Mouse (Mus musculus): ENCODE results near the gene Thtpa. TPM values are rescaled to one million over a fixed set of nuclear protein-coding genes. Genes with fewer than 3 reads are reported as not detected.
A peak's percentile ranks its signal among the peaks of the same experiment; 100 is the strongest.

The Thtpa gene
- polyA plus RNA-seq, 1 experiment from 2014 or later, result 20.7 TPM

- Histone ChIP-seq H3K9ac (ENCODE audit: low read depth, low read length) (no peak overlapping the region), H3K4me1 (ENCODE audit: control insufficient read depth, insufficient read depth, low read length) (peaks cover 10% of the 10 kb centered on the region; the same call in 1 of the 2 replicates), H3K27ac (ENCODE audit: low read length) (no peak overlapping the region), H3K9me3 (ENCODE audit: control insufficient read depth, low read length) (no peaks in the 10 kb centered on the region), H3K27me3 (replicated peaks; ENCODE audit: control insufficient read depth, insufficient read depth, low read length) (no peaks in the 10 kb centered on the region), H3K36me3 (ENCODE audit: control insufficient read depth, insufficient read depth, low read length) (no peaks in the 10 kb centered on the region), H3K4me2 (ENCODE audit: low read depth, low read length) (no peak overlapping the region), H3K4me3 (ENCODE audit: low read length) (no peak overlapping the region)
- no peak for ATAC-seq
- WGBS, result 45% methylated on average over 6 of the region's 6 CpGs
Observed at GRCm38 (mm10) chr14:55076224-55076623, 18.4 kb upstream of the Thtpa start.

GRCm38 (mm10) chr14:55076956-55077355 lies 17.6 kb upstream of the Thtpa start:
- Histone ChIP-seq H3K9me3 (ENCODE audit: control insufficient read depth, low read length) (no peaks in the 10 kb centered on the region), H3K36me3 (ENCODE audit: control insufficient read depth, insufficient read depth, low read length) (no peaks in the 10 kb centered on the region), H3K27me3 (replicated peaks; ENCODE audit: control insufficient read depth, insufficient read depth, low read length) (no peaks in the 10 kb centered on the region), H3K9ac (ENCODE audit: low read depth, low read length) (no peak overlapping the region), H3K4me2 (ENCODE audit: low read depth, low read length) (no peak overlapping the region), H3K4me3 (ENCODE audit: low read length) (no peak overlapping the region), H3K4me1 (ENCODE audit: control insufficient read depth, insufficient read depth, low read length) (peaks cover 10% of the 10 kb centered on the region; the same call in 1 of the 2 replicates), H3K27ac (ENCODE audit: low read length) (no peak overlapping the region)
- no peak for ATAC-seq
- 73% methylated on average over 3 of the region's 3 CpGs for WGBS

- H3K4me1 ChIP-seq (ENCODE audit: control insufficient read depth, insufficient read depth, low read length), result peaks cover 10% of the 10 kb centered on the region; the same call in 1 of the 2 replicates
- no peak overlapping the region for H3K27ac ChIP-seq (ENCODE audit: low read length)
- no peaks in the 10 kb centered on the region for H3K9me3 ChIP-seq (ENCODE audit: control insufficient read depth, low read length)
- no peaks in the 10 kb centered on the region for H3K27me3 ChIP-seq (replicated peaks; ENCODE audit: control insufficient read depth, insufficient read depth, low read length)
- H3K9ac ChIP-seq (ENCODE audit: low read depth, low read length), result 0 out of 2 replicates have a peak overlapping the region, but pooled peaks have one; percentile 3
- H3K4me3 ChIP-seq (ENCODE audit: low read length), result no peak overlapping the region
- no peak overlapping the region for H3K4me2 ChIP-seq (ENCODE audit: low read depth, low read length)
- no peaks in the 10 kb centered on the region for H3K36me3 ChIP-seq (ENCODE audit: control insufficient read depth, insufficient read depth, low read length)
- no peak for ATAC-seq
- WGBS, result 53% methylated on average over 15 of the region's 15 CpGs
Observed at GRCm38 (mm10) chr14:55077481-55078365, 16.9 kb upstream of the Thtpa start.

GRCm38 (mm10) chr14:55078366-55078989 lies 16.1 kb upstream of the Thtpa start:
- no peaks in the 10 kb centered on the region for H3K36me3 ChIP-seq (ENCODE audit: control insufficient read depth, insufficient read depth, low read length)
- peaks cover 10% of the 10 kb centered on the region; the same call in 1 of the 2 replicates for H3K4me1 ChIP-seq (ENCODE audit: control insufficient read depth, insufficient read depth, low read length)
- H3K9ac ChIP-seq (ENCODE audit: low read depth, low read length), result peak overlapping the region; percentile 3; the same call in 1 of the 2 replicates
- H3K27ac ChIP-seq (ENCODE audit: low read length), result no peak overlapping the region
- peak overlapping the region; percentile 39; the same call in 1 of the 2 replicates for H3K4me2 ChIP-seq (ENCODE audit: low read depth, low read length)
- ATAC-seq, result peak; percentile 27
- 12% methylated on average over 23 of the region's 23 CpGs for WGBS
- no peaks in the 10 kb centered on the region for H3K9me3 ChIP-seq (ENCODE audit: control insufficient read depth, low read length)
- H3K27me3 ChIP-seq (replicated peaks; ENCODE audit: control insufficient read depth, insufficient read depth, low read length), result no peaks in the 10 kb centered on the region
- H3K4me3 ChIP-seq (ENCODE audit: low read length), result no peak overlapping the region

GRCm38 (mm10) chr14:55079214-55079970 lies 15.2 kb upstream of the Thtpa start:
- 16% methylated on average over 8 of the region's 8 CpGs for WGBS
- Histone ChIP-seq H3K27ac (ENCODE audit: low read length) (no peak overlapping the region), H3K27me3 (replicated peaks; ENCODE audit: control insufficient read depth, insufficient read depth, low read length) (no peaks in the 10 kb centered on the region), H3K4me1 (ENCODE audit: control insufficient read depth, insufficient read depth, low read length) (peaks cover 10% of the 10 kb centered on the region; the same call in 1 of the 2 replicates), H3K36me3 (ENCODE audit: control insufficient read depth, insufficient read depth, low read length) (no peaks in the 10 kb centered on the region), H3K4me2 (ENCODE audit: low read depth, low read length) (peak overlapping the region; percentile 39; the same call in 1 of the 2 replicates), H3K9ac (ENCODE audit: low read depth, low read length) (0 out of 2 replicates have a peak overlapping the region, but pooled peaks have one; percentile 3), H3K4me3 (ENCODE audit: low read length) (no peak overlapping the region), H3K9me3 (ENCODE audit: control insufficient read depth, low read length) (no peaks in the 10 kb centered on the region)
- peak; percentile 66 for ATAC-seq

GRCm38 (mm10) chr14:55081105-55081504 lies 13.5 kb upstream of the Thtpa start:
- Histone ChIP-seq H3K36me3 (ENCODE audit: control insufficient read depth, insufficient read depth, low read length) (no peaks in the 10 kb centered on the region), H3K4me3 (ENCODE audit: low read length) (no peak overlapping the region), H3K4me1 (ENCODE audit: control insufficient read depth, insufficient read depth, low read length) (peaks cover 10% of the 10 kb centered on the region; the same call in 1 of the 2 replicates), H3K27me3 (replicated peaks; ENCODE audit: control insufficient read depth, insufficient read depth, low read length) (no peaks in the 10 kb centered on the region), H3K27ac (ENCODE audit: low read length) (no peak overlapping the region), H3K9me3 (ENCODE audit: control insufficient read depth, low read length) (no peaks in the 10 kb centered on the region), H3K4me2 (ENCODE audit: low read depth, low read length) (no peak overlapping the region), H3K9ac (ENCODE audit: low read depth, low read length) (no peak overlapping the region)
- 30% methylated on average over 5 of the region's 5 CpGs for WGBS
- ATAC-seq, result no peak

- 65% methylated on average over 6 of the region's 6 CpGs for WGBS
- Histone ChIP-seq H3K27ac (ENCODE audit: low read length) (no peak overlapping the region), H3K9ac (ENCODE audit: low read depth, low read length) (no peak overlapping the region), H3K4me1 (ENCODE audit: control insufficient read depth, insufficient read depth, low read length) (0 out of 2 replicates have a peak, but pooled peaks cover 7% of the 10 kb centered on the region), H3K4me2 (ENCODE audit: low read depth, low read length) (no peak overlapping the region), H3K9me3 (ENCODE audit: control insufficient read depth, low read length) (no peaks in the 10 kb centered on the region), H3K27me3 (replicated peaks; ENCODE audit: control insufficient read depth, insufficient read depth, low read length) (no peaks in the 10 kb centered on the region), H3K4me3 (ENCODE audit: low read length) (no peak overlapping the region), H3K36me3 (ENCODE audit: control insufficient read depth, insufficient read depth, low read length) (no peaks in the 10 kb centered on the region)
- ATAC-seq, result no peak
Observed at GRCm38 (mm10) chr14:55083481-55083880, 11.1 kb upstream of the Thtpa start.

GRCm38 (mm10) chr14:55085324-55086008 lies 9.1 kb upstream of the Thtpa start:
- Histone ChIP-seq H3K9ac (ENCODE audit: low read depth, low read length) (no peak overlapping the region), H3K4me2 (ENCODE audit: low read depth, low read length) (no peak overlapping the region), H3K4me3 (ENCODE audit: low read length) (no peak overlapping the region), H3K36me3 (ENCODE audit: control insufficient read depth, insufficient read depth, low read length) (no peaks in the 10 kb centered on the region), H3K27ac (ENCODE audit: low read length) (no peak overlapping the region), H3K9me3 (ENCODE audit: control insufficient read depth, low read length) (no peaks in the 10 kb centered on the region), H3K4me1 (ENCODE audit: control insufficient read depth, insufficient read depth, low read length) (peaks cover 5% of the 10 kb centered on the region), H3K27me3 (replicated peaks; ENCODE audit: control insufficient read depth, insufficient read depth, low read length) (no peaks in the 10 kb centered on the region)
- 0 out of 2 replicates have a peak, but pooled peaks have one; percentile 29 for ATAC-seq
- 54% methylated on average over 9 of the region's 9 CpGs for WGBS

All from intestine, embryonic 16.5 days (tissue).